Mouse (Mus musculus): ENCODE data around the gene Prom2.

Prom2 gene

GRCm38 (mm10) chr2:127530418-127530817 is 10.8 kb downstream of the Prom2 start:
- in situ Hi-C loops (cut with MboI; ENCODE audit: low pct_unique_long_range_greater_than_20kb in 1 of 2, low sequenced_read_pairs in 2 of 2, unreplicated experiment in 1 of 2): no loop called here

DNA sequence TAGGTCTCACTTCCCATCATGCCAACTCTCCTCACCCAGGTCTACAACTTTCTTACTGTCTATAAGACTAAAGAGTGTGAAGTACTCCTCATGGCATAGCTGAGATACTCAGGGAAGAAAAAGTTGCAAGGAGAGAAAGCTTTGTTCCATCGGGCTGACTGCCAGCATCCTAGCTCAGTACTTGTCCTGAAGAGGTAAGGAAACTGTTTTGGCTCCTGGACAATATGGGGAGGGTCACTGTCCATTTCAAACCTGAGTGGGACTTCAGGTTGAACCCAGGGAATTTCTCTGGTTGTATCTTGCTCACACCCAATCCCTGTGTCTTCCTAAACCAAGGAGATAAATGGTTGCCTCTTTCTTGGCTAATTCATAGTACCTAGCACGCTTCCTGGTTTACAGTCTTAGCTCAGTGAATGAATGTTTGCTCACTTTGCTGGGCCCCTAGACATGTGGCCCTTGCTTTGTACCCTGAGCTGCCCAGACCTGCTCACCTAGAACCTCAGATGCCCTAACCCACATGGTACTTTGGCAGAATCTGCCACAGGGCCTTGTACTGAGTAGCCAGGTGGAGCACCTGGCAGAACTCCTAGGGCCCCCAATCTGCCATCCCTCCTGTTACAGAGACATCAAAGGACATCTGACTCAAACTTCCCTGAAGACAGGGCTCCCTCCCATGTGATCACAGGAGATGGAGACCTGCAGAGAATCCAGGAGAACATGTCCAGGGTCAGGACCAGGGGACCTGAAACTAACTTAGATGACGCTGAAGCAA is 16.1 kb downstream of the Prom2 start:
- in situ Hi-C loops (cut with MboI; ENCODE audit: low pct_unique_long_range_greater_than_20kb in 1 of 2, low sequenced_read_pairs in 2 of 2, unreplicated experiment in 1 of 2): no loop called here

GRCm38 (mm10) chr2:127523950-127524729 is 17.1 kb downstream of the Prom2 start:
- in situ Hi-C loops (cut with MboI; ENCODE audit: low pct_unique_long_range_greater_than_20kb in 1 of 2, low sequenced_read_pairs in 2 of 2, unreplicated experiment in 1 of 2): loop anchor here in 1 of 2 experiments (25.0 kb wide), 1 partner anchor 163 kb away; no protein-coding TSS in a partner anchor

DNA sequence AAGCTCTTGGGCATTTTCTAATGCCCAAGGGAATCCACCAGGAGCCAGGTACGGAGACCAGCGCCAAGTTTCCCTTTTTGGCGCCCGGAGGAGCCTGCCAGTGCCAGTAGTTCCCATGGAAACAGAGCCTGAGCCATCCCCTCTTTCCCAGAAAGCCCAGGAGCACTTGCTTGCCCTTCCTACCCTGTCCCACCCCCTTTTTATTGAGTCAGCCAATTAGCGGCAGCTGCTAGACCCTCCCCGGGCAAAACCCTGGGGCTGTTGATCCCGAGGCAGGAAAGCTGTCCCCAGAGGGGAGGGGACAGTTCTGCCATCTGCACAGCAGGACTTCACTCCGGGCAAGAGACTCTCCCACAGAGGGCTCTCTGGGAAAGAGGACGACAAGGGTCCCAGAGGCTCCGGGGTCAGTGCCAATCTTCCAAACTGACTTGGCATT is 19.2 kb downstream of the Prom2 start, which contains the start of gene Kcnip3:
TSS of gene Kcnip3 (minus strand) at position 89 of the 436 bp plus-strand sequence.
- in situ Hi-C loops (cut with MboI; ENCODE audit: low pct_unique_long_range_greater_than_20kb in 1 of 2, low sequenced_read_pairs in 2 of 2, unreplicated experiment in 1 of 2): loop anchor here in 1 of 2 experiments (25.0 kb wide), 1 partner anchor 165 kb away; no protein-coding TSS in a partner anchor

DNA sequence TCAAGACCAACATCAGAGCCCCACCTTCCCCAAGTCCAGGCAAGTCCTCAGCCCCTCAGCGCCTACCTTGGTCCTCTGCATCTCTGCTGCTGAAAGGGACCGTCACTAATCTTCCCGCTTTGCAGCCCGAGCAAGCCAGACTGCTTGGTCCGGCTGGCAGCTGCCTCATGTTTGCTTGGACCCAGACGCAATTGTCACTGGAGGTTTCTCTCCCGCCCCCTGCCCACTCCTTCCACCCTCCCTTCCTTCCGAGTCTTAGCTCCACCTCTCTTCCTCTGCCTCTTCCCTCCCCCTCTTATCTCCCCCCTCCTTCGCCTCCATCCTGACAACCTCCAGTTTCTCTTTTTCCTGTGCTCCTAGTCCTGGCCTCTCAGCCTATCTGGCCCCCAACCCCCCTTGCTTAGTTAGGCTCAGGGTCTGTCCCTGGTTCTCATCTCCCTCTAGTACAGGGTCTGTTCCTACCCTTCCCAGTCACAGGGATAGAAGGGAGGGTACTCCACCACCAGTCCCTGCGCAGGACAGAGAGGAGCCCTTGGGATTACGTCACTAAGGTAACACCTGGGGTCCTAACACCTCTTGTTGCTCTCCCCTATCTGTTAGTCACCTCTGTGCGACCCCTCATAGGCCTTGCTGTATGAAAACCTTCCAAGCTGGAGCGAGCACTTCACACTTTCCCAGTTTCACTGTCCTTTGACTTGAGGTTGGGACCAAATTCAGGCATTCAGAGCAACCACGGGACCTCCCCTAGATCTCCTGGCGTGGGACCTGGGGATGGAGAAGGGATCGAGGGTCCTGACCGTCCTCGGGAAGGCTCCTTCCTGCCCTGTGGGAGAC is 19.9 kb downstream of the Prom2 start:
- in situ Hi-C loops (cut with MboI; ENCODE audit: low pct_unique_long_range_greater_than_20kb in 1 of 2, low sequenced_read_pairs in 2 of 2, unreplicated experiment in 1 of 2): loop anchor here in 1 of 2 experiments (25.0 kb wide), 1 partner anchor 166 kb away; no protein-coding TSS in a partner anchor

DNA sequence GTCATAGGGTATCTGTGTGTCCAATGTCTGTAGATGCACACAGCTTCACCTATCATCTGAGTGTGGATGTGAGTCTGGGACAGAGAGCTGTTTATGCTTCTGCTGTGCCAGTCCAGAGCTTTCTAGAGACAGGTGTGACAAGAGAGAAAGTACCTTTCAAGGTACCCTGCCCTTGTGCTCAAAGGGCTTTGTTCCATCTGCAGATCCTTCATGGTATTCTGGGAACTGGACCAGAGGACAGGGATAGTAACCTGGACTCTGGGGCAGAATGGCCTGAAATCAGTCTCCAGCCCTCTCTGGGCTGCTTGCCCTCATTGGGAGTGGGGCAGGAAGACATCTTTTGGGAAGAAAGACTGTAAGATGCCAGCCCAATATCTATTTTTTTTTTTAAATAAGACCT is 21.1 kb downstream of the Prom2 start:
- in situ Hi-C loops (cut with MboI; ENCODE audit: low pct_unique_long_range_greater_than_20kb in 1 of 2, low sequenced_read_pairs in 2 of 2, unreplicated experiment in 1 of 2): loop anchor here in 1 of 2 experiments (25.0 kb wide), 1 partner anchor 167 kb away; no protein-coding TSS in a partner anchor

- in situ Hi-C loops (cut with MboI; ENCODE audit: low pct_unique_long_range_greater_than_20kb in 1 of 2, low sequenced_read_pairs in 2 of 2, unreplicated experiment in 1 of 2): loop anchor here in 1 of 2 experiments (25.0 kb wide), 1 partner anchor 168 kb away; no protein-coding TSS in a partner anchor
Measured at GRCm38 (mm10) chr2:127519308-127519707, 22.0 kb downstream of the Prom2 start.

DNA sequence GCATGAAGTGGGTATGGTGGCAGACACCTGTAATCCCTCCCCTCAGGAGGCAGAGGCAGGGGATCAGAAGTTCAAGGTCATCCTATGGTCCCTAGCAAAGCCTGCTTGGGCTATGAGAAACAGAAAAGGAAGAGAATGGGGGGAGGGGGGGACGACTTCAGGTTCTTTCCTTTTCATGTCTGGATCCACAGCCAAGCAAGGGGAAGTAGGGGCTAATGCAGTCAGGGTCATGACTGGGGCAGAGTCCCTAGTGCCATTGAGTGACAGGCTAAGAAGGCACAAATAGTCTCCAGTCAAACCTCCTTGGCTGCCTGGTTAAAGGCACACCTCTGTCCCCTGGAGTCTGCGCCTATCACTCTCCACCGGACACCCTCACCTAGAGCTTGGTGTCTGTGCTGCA is 22.4 kb downstream of the Prom2 start:
- in situ Hi-C loops (cut with MboI; ENCODE audit: low pct_unique_long_range_greater_than_20kb in 1 of 2, low sequenced_read_pairs in 2 of 2, unreplicated experiment in 1 of 2): loop anchor here in 1 of 2 experiments (25.0 kb wide), 1 partner anchor 168 kb away; no protein-coding TSS in a partner anchor

GRCm38 (mm10) chr2:127518273-127518672 is 23.0 kb downstream of the Prom2 start:
- in situ Hi-C loops (cut with MboI; ENCODE audit: low pct_unique_long_range_greater_than_20kb in 1 of 2, low sequenced_read_pairs in 2 of 2, unreplicated experiment in 1 of 2): loop anchor here in 1 of 2 experiments (25.0 kb wide), 1 partner anchor 169 kb away; no protein-coding TSS in a partner anchor

DNA sequence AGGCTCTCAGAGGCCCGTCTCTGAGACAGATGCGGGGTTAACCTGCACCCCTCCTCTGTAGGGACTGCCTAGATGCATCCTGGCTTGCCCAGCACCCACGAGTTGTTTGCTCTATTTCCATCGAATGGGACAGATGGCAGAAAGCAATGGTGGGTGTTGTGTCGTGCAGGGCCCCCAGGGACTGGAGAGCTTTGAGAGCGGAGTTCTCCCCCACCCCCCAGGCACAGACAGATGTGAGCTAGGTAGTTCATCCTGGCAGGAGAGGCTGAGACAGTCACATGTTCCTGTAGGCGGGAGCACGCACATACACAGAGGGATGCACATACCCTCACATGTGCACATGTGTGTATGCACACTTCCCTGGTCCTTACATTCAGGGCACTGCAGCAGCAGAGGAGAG is 24.2 kb downstream of the Prom2 start:
- in situ Hi-C loops (cut with MboI; ENCODE audit: low pct_unique_long_range_greater_than_20kb in 1 of 2, low sequenced_read_pairs in 2 of 2, unreplicated experiment in 1 of 2): loop anchor here in 1 of 2 experiments (25.0 kb wide), 1 partner anchor 170 kb away; no protein-coding TSS in a partner anchor

- in situ Hi-C loops (cut with MboI; ENCODE audit: low pct_unique_long_range_greater_than_20kb in 1 of 2, low sequenced_read_pairs in 2 of 2, unreplicated experiment in 1 of 2): loop anchor here in 1 of 2 experiments (25.0 kb wide), 1 partner anchor 173 kb away; no protein-coding TSS in a partner anchor
Measured at GRCm38 (mm10) chr2:127514380-127515124, 26.7 kb downstream of the Prom2 start.

- in situ Hi-C loops (cut with MboI; ENCODE audit: low pct_unique_long_range_greater_than_20kb in 1 of 2, low sequenced_read_pairs in 2 of 2, unreplicated experiment in 1 of 2): loop anchor here in 1 of 2 experiments (25.0 kb wide), 1 partner anchor 174 kb away; no protein-coding TSS in a partner anchor
Measured at GRCm38 (mm10) chr2:127513244-127513643, 28.0 kb downstream of the Prom2 start.

GRCm38 (mm10) chr2:127511426-127511825 is 29.8 kb downstream of the Prom2 start:
- in situ Hi-C loops (cut with MboI; ENCODE audit: low pct_unique_long_range_greater_than_20kb in 1 of 2, low sequenced_read_pairs in 2 of 2, unreplicated experiment in 1 of 2): loop anchor here in 1 of 2 experiments (25.0 kb wide), 1 partner anchor 176 kb away; no protein-coding TSS in a partner anchor

DNA sequence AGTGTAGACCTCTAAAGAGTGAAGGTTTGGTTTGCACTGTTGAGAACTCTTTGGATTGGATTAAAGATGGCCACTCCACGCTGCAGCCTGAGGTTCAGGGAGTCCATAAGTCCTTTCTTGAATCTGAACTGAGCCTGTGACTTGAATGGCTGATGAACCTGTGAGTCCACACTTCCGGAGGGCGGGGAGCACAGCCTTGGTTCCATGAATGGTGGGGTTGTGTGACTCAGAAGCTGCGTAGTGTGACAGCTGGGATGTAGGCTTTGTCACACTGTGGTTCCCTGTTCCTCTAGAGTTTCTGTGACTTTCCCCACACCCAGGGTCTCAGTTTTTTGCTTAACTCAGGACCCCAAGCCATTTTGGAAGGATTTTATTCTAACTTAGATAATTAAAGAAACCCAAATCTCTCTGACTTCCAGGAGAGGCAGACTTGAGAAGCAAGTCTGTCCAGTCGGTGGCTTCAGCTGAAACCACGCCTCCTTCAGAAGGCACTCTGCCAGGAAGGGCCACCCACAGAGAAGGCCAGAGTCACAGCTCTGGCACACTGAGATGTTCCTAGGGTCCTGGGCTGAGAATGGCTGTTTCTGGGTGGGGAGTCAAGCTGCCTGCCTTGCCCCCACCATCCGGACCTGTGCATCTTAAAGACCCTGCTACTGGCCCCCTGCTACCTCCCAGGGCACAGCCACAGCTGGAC is 33.2 kb downstream of the Prom2 start:
- in situ Hi-C loops (cut with MboI; ENCODE audit: low pct_unique_long_range_greater_than_20kb in 1 of 2, low sequenced_read_pairs in 2 of 2, unreplicated experiment in 1 of 2): loop anchor here in 1 of 2 experiments (5.0 to 25.0 kb wide), 2 partner anchors 49 to 179 kb away; no protein-coding TSS in a partner anchor

- in situ Hi-C loops (cut with MboI; ENCODE audit: low pct_unique_long_range_greater_than_20kb in 1 of 2, low sequenced_read_pairs in 2 of 2, unreplicated experiment in 1 of 2): loop anchor here in 1 of 2 experiments (5.0 to 25.0 kb wide), 2 partner anchors 50 to 180 kb away; no protein-coding TSS in a partner anchor
Measured at GRCm38 (mm10) chr2:127507077-127507774, 34.0 kb downstream of the Prom2 start.

DNA sequence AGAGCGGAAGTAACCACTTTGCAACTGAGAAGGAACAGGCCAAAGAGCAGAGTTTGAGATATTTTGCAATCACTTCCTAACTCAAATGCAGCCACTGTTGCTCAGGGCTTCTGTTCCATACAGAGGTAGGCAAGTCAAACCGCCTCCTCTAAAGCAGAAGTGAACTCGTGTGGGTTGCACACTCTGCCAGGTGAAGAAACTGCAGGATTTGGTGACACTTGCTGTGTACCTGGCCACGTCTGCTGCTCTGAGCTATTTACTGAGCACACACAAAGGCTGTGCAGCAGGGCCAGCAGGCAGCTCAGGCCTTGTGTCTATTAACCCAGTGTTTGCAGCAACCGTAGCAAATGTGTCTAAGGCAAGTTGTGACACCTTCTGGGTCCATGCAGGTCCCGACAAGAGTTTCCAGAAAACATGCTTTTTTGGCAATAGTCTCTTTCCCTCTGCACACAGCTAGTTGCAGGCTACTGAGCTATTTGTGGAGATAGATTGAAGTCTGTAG is 35.1 kb downstream of the Prom2 start:
- in situ Hi-C loops (cut with MboI; ENCODE audit: low pct_unique_long_range_greater_than_20kb in 1 of 2, low sequenced_read_pairs in 2 of 2, unreplicated experiment in 1 of 2): loop anchor here in 1 of 2 experiments (5.0 to 25.0 kb wide), 2 partner anchors 51 to 181 kb away; no protein-coding TSS in a partner anchor

Measured in mouse embryonic stem cell (cell line).